Mouse (Mus musculus) heart, adult 2 months (tissue): ENCODE data around the gene Vasn. TPM values are rescaled to one million over a fixed set of nuclear protein-coding genes. Genes with fewer than 3 reads are reported as not detected.

Experiments used
- DNase-seq, 2 experiments: peaks; one replicate each; pipeline ENCODE4 v3.0.0; 2021
- H3K27ac ChIP-seq: fragments of 200-600 bp; 2 replicates; pipeline ENCODE4 v1.8.1; 2022
- H3K27me3 ChIP-seq: fragments of 200-500 bp; 2 replicates; pipeline ENCODE4 v1.6.1; 2012; ENCODE audit warnings: mild to moderate bottlenecking, low read length, inconsistent platforms, mixed read lengths; ENCODE audit not compliant: control insufficient read depth, insufficient read depth
- H3K36me3 ChIP-seq: fragments of 200-500 bp; 2 replicates; pipeline ENCODE4 v1.6.1; 2012; ENCODE audit warnings: low read length, inconsistent platforms; ENCODE audit not compliant: control insufficient read depth, insufficient read depth
- H3K4me1 ChIP-seq: fragments of 200-500 bp; 2 replicates; pipeline ENCODE4 v1.6.1; 2011; ENCODE audit warnings: low read length; ENCODE audit not compliant: control insufficient read depth, insufficient read depth
- H3K4me3 ChIP-seq: fragments of 200-600 bp; 2 replicates; pipeline ENCODE4 v1.8.1; 2022
- H3K79me2 ChIP-seq: fragments of 200-500 bp; replicated peaks from 2 replicates; pipeline ENCODE4 v1.6.1; 2012; ENCODE audit warnings: mild to moderate bottlenecking, inconsistent platforms, low read length, moderate library complexity, mixed read lengths; ENCODE audit not compliant: control insufficient read depth, insufficient read depth
- H3K9ac ChIP-seq: fragments of 200-500 bp; 2 replicates; pipeline ENCODE4 v1.6.1; 2012; ENCODE audit warnings: low read depth, mild to moderate bottlenecking, control low read depth, inconsistent platforms, low read length, mixed read lengths
- CTCF ChIP-seq: fragments of 200-600 bp; IDR thresholded peaks from 2 replicates; pipeline ENCODE4 v1.8.1; 2022; ENCODE audit warnings: antibody characterized with exemption, mild to moderate bottlenecking, moderate library complexity
- EP300 ChIP-seq: fragments of 200-500 bp; IDR thresholded peaks from 2 replicates; pipeline ENCODE4 v1.6.1; 2011; ENCODE audit warnings: low read depth, low read length, control low read depth; ENCODE audit not compliant: insufficient read depth
- POLR2A ChIP-seq: fragments of 200-500 bp; IDR thresholded peaks from 2 replicates; pipeline ENCODE4 v1.6.1; 2011; ENCODE audit warnings: mild to moderate bottlenecking, low read depth, low read length, control low read depth; ENCODE audit not compliant: insufficient read depth
- WGBS: fragments of 180-500 bp; shearing (Covaris S2); methylation state at CpG from one replicate; pipeline ENCODE4 v1.1.7; 2018; 5-methylcytosine and 5-hydroxymethylcytosine counted together
- intact Hi-C: fragments of 180-260 bp; cut with DNase I; formaldehyde crosslinking; loops from one replicate; pipeline ENCODE4 v1.15.1; 2025
- polyA plus RNA-seq: library from polyadenylated mRNA; depleted of rRNA; stranded (reverse); fragments of >200 nt; gene quantifications from 2 replicates; pipeline ENCODE4 v1.2.3, GENCODE M21; 2012
- total RNA-seq, 2 experiments: library from RNA; stranded (reverse); gene quantifications; 2 replicates each; pipeline ENCODE4 v1.2.3; 2021

Vasn gene
- total and polyA plus RNA-seq, 3 experiments: 9.2 to 23.9 (median 10.5) TPM

- H3K4me3 ChIP-seq: peak within 1 kb of the TSS; percentile 89
- intact Hi-C loops: no loop called here
- no peaks in the 10 kb centered on the region for H3K27me3 ChIP-seq
- peak within 1 kb of the TSS; percentile 84 for H3K27ac ChIP-seq
- H3K79me2 ChIP-seq: peaks cover 1% of the 10 kb centered on the region; the same call in 1 of the 2 replicates
- H3K4me1 ChIP-seq: peaks cover 5% of the 10 kb centered on the region
- TF ChIP-seq EP300 (0 out of 2 replicates have a peak, but pooled peaks have one; percentile 11), CTCF (no peak), POLR2A (peak; percentile 76)
- H3K9ac ChIP-seq: peak within 1 kb of the TSS; percentile 93
- no peaks in the 10 kb centered on the region for H3K36me3 ChIP-seq
- DNase-seq: peak; percentile 94 to 95
- under 1% methylated on average over 56 of the region's 56 CpGs for WGBS
Observed at GRCm38 (mm10) chr16:4624481-4625110, 15.1 kb upstream of the Vasn start, which contains the start of gene Pam16. TSS of gene Pam16 (minus strand) at chr16:4624988.

- intact Hi-C loops: no loop called here
- H3K9ac ChIP-seq: no peak overlapping the region
- H3K79me2 ChIP-seq: peaks cover 1% of the 10 kb centered on the region; the same call in 1 of the 2 replicates
- peaks cover 3% of the 10 kb centered on the region for H3K4me1 ChIP-seq
- 71% methylated on average over 6 of the region's 6 CpGs for WGBS
- H3K4me3 ChIP-seq: no peak overlapping the region
- TF ChIP-seq POLR2A (no peak), CTCF (no peak), EP300 (no peak)
- no peaks in the 10 kb centered on the region for H3K36me3 ChIP-seq
- no peak overlapping the region for H3K27ac ChIP-seq
- DNase-seq: no peak
- no peaks in the 10 kb centered on the region for H3K27me3 ChIP-seq
Observed at GRCm38 (mm10) chr16:4627105-4627504, 12.6 kb upstream of the Vasn start.

GRCm38 (mm10) chr16:4628898-4629419, 10.8 kb upstream of the Vasn start:
- no peak overlapping the region for H3K9ac ChIP-seq
- no peaks in the 10 kb centered on the region for H3K79me2 ChIP-seq
- no peaks in the 10 kb centered on the region for H3K36me3 ChIP-seq
- H3K4me1 ChIP-seq: peaks cover 1% of the 10 kb centered on the region
- intact Hi-C loops: no loop called here
- H3K27ac ChIP-seq: no peak overlapping the region
- H3K27me3 ChIP-seq: no peaks in the 10 kb centered on the region
- no peak for TF ChIP-seq CTCF
- TF ChIP-seq POLR2A: no peak
- no peak for TF ChIP-seq EP300
- DNase-seq: no peak
- no peak overlapping the region for H3K4me3 ChIP-seq
- WGBS: 95% methylated on average over 9 of the region's 9 CpGs

- 22% methylated on average over 6 of the region's 6 CpGs for WGBS
- TF ChIP-seq POLR2A (no peak), EP300 (peak; percentile 83), CTCF (peak; percentile 99; the same call in 1 of the 2 replicates)
- H3K36me3 ChIP-seq: no peaks in the 10 kb centered on the region
- H3K79me2 ChIP-seq: no peaks in the 10 kb centered on the region
- peak; percentile 80 to 89 for DNase-seq
- intact Hi-C loops: loop anchor here (1.0 to 2.0 kb wide), 3 partner anchors 25 to 161 kb away; no protein-coding TSS in a partner anchor
- H3K4me1 ChIP-seq: no peaks in the 10 kb centered on the region
- H3K9ac ChIP-seq: no peak overlapping the region
- no peak overlapping the region for H3K4me3 ChIP-seq
- H3K27me3 ChIP-seq: no peaks in the 10 kb centered on the region
- no peak overlapping the region for H3K27ac ChIP-seq
Observed at GRCm38 (mm10) chr16:4629950-4630349, 9.8 kb upstream of the Vasn start.

GRCm38 (mm10) chr16:4632050-4632449, 7.7 kb upstream of the Vasn start:
- intact Hi-C loops: no loop called here

GRCm38 (mm10) chr16:4633661-4634060, 6.1 kb upstream of the Vasn start:
- intact Hi-C loops: no loop called here

More at GRCm38 (mm10) chr16:4632050-4632449, 7.7 kb upstream of the Vasn start:
- Histone ChIP-seq H3K4me1 (no peaks in the 10 kb centered on the region), H3K4me3 (no peak overlapping the region), H3K9ac (no peak overlapping the region), H3K27ac (no peak overlapping the region), H3K27me3 (no peaks in the 10 kb centered on the region), H3K36me3 (no peaks in the 10 kb centered on the region), H3K79me2 (no peaks in the 10 kb centered on the region)
- TF ChIP-seq POLR2A: no peak
- peak; percentile 60 for TF ChIP-seq CTCF
- DNase-seq: no peak
- WGBS: 48% methylated on average over 7 of the region's 7 CpGs

More at GRCm38 (mm10) chr16:4633661-4634060, 6.1 kb upstream of the Vasn start:
- H3K36me3 ChIP-seq: no peaks in the 10 kb centered on the region
- no peaks in the 10 kb centered on the region for H3K79me2 ChIP-seq
- H3K4me1 ChIP-seq: no peaks in the 10 kb centered on the region
- no peaks in the 10 kb centered on the region for H3K27me3 ChIP-seq
- 94% methylated on average over 3 of the region's 3 CpGs for WGBS
- TF ChIP-seq POLR2A (no peak), EP300 (no peak), CTCF (no peak)
- no peak overlapping the region for H3K9ac ChIP-seq
- DNase-seq: no peak
- no peak overlapping the region for H3K27ac ChIP-seq
- no peak overlapping the region for H3K4me3 ChIP-seq
